Mouse (Mus musculus) heart, embryonic 13.5 days (tissue): ENCODE measurements around the gene Fos. TPM values are rescaled to one million over a fixed set of nuclear protein-coding genes. Genes with fewer than 3 reads are reported as not detected.
A peak's percentile ranks its signal among the peaks of the same experiment; 100 is the strongest.

Experiments used
- ATAC-seq: fragments of 200-750 bp; cut with Nextera tagmentation; 2 replicates; pipeline ENCODE4 v1.8.0; 2017; ENCODE audit warnings: moderate TSS enrichment; ENCODE audit not compliant: insufficient number of reproducible peaks, low FRiP score, low TSS enrichment; ENCODE audit errors: extremely low read depth
- H3K27ac ChIP-seq: fragments of 300-500 bp; sonication (generic); replicated peaks from 2 replicates; pipeline ENCODE4 v1.5.1; 2015; ENCODE audit warnings: moderate library complexity, mild to moderate bottlenecking, inconsistent platforms
- H3K27me3 ChIP-seq: fragments of 300-500 bp; sonication (generic); replicated peaks from 2 replicates; pipeline ENCODE4 v1.6.1; 2015; ENCODE audit warnings: mild to moderate bottlenecking, inconsistent platforms
- H3K36me3 ChIP-seq: fragments of 300-500 bp; sonication (generic); 2 replicates; pipeline ENCODE4 v1.6.1; 2015; ENCODE audit warnings: mild to moderate bottlenecking, inconsistent platforms
- H3K4me1 ChIP-seq: fragments of 300-500 bp; sonication (generic); 2 replicates; pipeline ENCODE4 v1.6.1; 2015; ENCODE audit warnings: inconsistent platforms
- H3K4me2 ChIP-seq: fragments of 300-500 bp; sonication (generic); 2 replicates; pipeline ENCODE4 v1.6.1; 2015; ENCODE audit warnings: inconsistent platforms, mild to moderate bottlenecking, moderate library complexity
- H3K4me3 ChIP-seq: fragments of 300-500 bp; sonication (generic); 2 replicates; pipeline ENCODE4 v1.5.1; 2015; ENCODE audit warnings: moderate library complexity, mild to moderate bottlenecking, inconsistent platforms
- H3K9ac ChIP-seq: fragments of 300-500 bp; sonication (generic); 2 replicates; pipeline ENCODE4 v1.6.1; 2015; ENCODE audit warnings: inconsistent platforms, mild to moderate bottlenecking, moderate library complexity
- H3K9me3 ChIP-seq: fragments of 300-500 bp; sonication (generic); 2 replicates; pipeline ENCODE4 v1.6.1; 2016; ENCODE audit warnings: inconsistent platforms
- WGBS: fragments of 180-500 bp; shearing (Covaris S2); methylation state at CpG from one replicate; pipeline ENCODE4 v1.1.7; 2015; ENCODE audit warnings: mixed read lengths; 5-methylcytosine and 5-hydroxymethylcytosine counted together
- polyA plus RNA-seq: library from polyadenylated mRNA; unstranded; fragments of >200 nt; fragmentation: Nextera tagmentation; extraction: Ambion mirVana; gene quantifications from 2 replicates; pipeline ENCODE4 v1.2.1, GENCODE M21; 2015

Gene Fos
- polyA plus RNA-seq, 1 experiment from 2014 or later = 5.4 TPM

DNA sequence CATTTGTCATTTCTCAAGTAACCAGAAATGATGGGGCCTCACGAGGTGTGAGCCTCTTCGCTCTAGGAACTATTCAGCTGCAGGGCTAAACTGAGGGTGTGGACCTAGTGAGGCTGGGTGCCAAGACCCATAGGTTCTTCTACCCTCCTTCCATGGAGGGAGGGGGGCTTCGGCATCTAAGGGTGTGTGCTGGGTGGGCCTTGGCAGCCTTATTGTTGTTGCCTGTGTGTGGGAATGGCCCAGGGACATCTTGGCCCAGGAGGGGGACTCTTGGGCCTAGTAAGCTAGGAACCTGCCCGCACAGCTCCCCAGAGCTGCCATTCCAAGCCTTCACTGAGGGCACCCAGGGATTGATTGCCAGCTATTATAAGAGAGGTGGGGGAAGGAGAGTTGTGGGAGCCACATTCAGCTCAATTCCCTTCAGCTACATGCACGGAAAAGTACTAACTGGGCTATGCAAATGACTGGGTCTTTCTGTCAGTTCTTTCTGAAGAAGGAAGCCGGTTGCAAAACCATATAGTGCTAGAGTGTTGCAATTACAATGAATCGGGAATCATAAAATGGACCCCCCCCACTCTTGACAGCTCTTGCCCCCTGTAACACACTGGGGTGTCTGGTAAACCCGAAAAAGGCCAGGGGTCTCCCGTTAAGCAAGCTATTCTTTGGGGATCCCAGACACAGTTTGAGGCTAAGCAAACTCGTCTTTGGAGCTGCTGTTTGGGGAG, 16.6 kb downstream of the Fos start:
- H3K27ac ChIP-seq = no peak overlapping the region
- no peak overlapping the region for H3K4me3 ChIP-seq
- no peak overlapping the region for H3K9ac ChIP-seq
- no peak for ATAC-seq
- no peaks in the 10 kb centered on the region for H3K9me3 ChIP-seq
- WGBS = 68% methylated on average over 10 of the region's 10 CpGs
- no peak overlapping the region for H3K4me2 ChIP-seq
- H3K27me3 ChIP-seq = peaks cover 7% of the 10 kb centered on the region
- no peaks in the 10 kb centered on the region for H3K36me3 ChIP-seq
- peaks cover 16% of the 10 kb centered on the region for H3K4me1 ChIP-seq

GRCm38 (mm10) chr12:85490991-85491390, 17.3 kb downstream of the Fos start:
- no peak overlapping the region for H3K9ac ChIP-seq
- H3K4me2 ChIP-seq = no peak overlapping the region
- no peak overlapping the region for H3K4me3 ChIP-seq
- H3K36me3 ChIP-seq = no peaks in the 10 kb centered on the region
- peaks cover 12% of the 10 kb centered on the region for H3K4me1 ChIP-seq
- H3K27me3 ChIP-seq = peaks cover 7% of the 10 kb centered on the region
- H3K9me3 ChIP-seq = no peaks in the 10 kb centered on the region
- no peak overlapping the region for H3K27ac ChIP-seq
- 72% methylated on average over 1 of the region's 1 CpGs for WGBS
- no peak for ATAC-seq

- Histone ChIP-seq H3K4me2 (peak overlapping the region; percentile 59), H3K36me3 (no peaks in the 10 kb centered on the region), H3K27me3 (peaks cover 7% of the 10 kb centered on the region), H3K4me3 (peak overlapping the region; percentile 14; the same call in 1 of the 2 replicates), H3K9me3 (no peaks in the 10 kb centered on the region), H3K4me1 (peaks cover 8% of the 10 kb centered on the region), H3K9ac (peak overlapping the region; percentile 56), H3K27ac (no peak overlapping the region)
- ATAC-seq = 0 out of 2 replicates have a peak, but pooled peaks have one; percentile 37
- WGBS = 19% methylated on average over 16 of the region's 16 CpGs
Observed at GRCm38 (mm10) chr12:85492084-85492645, 18.5 kb downstream of the Fos start.

DNA sequence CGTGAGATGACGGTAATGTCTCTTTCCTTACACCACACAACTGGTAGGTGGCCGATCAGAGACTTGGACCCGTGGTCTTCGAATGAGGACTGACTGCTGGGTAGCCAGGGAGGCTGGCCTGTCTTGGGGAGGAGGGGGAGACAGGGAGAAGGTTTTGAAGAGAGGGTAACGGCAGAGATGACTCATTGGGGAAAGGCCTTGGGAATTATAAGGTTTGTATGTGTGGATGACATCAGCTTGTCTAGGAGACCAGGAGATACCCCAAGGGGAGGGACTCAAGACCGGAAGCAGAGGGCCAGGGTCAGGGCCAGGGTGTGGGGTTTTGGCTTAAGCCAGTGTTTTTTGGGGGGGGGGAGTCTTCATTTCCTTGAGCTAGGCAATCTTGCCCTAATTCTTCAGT, 22.6 kb downstream of the Fos start:
- no peak for ATAC-seq
- no peak overlapping the region for H3K4me3 ChIP-seq
- H3K36me3 ChIP-seq = no peaks in the 10 kb centered on the region
- H3K9me3 ChIP-seq = no peaks in the 10 kb centered on the region
- no peak overlapping the region for H3K27ac ChIP-seq
- H3K9ac ChIP-seq = no peak overlapping the region
- no peak overlapping the region for H3K4me2 ChIP-seq
- 65% methylated on average over 7 of the region's 7 CpGs for WGBS
- no peaks in the 10 kb centered on the region; the same call in 1 of the 2 replicates for H3K27me3 ChIP-seq
- H3K4me1 ChIP-seq = peaks cover 9% of the 10 kb centered on the region

DNA sequence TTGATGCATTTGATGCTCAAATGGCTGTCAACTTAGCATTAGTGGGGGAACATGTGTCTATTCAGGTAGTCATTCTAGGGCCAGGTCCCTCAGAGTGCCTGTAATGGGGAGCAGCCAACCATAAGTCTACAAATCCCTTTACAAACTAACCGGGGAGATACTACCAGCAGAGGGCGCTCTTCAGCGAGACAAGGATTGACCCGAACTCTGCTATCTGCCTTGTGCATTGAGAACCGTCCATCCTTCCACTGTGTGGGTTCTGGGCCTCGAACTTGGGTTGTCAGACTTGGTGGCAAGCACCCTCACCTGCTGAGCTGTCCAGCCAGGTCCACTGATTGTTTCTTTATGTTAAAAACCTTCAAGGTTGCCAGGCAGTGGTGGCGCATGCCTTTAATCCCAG, 23.1 kb downstream of the Fos start:
- WGBS = 19% methylated on average over 7 of the region's 7 CpGs
- no peak for ATAC-seq
- Histone ChIP-seq H3K9me3 (peaks cover 4% of the 10 kb centered on the region; the same call in 1 of the 2 replicates), H3K27ac (no peak overlapping the region), H3K4me2 (no peak overlapping the region), H3K4me3 (no peak overlapping the region), H3K27me3 (no peaks in the 10 kb centered on the region; the same call in 1 of the 2 replicates), H3K9ac (no peak overlapping the region), H3K36me3 (no peaks in the 10 kb centered on the region), H3K4me1 (peaks cover 9% of the 10 kb centered on the region)

DNA sequence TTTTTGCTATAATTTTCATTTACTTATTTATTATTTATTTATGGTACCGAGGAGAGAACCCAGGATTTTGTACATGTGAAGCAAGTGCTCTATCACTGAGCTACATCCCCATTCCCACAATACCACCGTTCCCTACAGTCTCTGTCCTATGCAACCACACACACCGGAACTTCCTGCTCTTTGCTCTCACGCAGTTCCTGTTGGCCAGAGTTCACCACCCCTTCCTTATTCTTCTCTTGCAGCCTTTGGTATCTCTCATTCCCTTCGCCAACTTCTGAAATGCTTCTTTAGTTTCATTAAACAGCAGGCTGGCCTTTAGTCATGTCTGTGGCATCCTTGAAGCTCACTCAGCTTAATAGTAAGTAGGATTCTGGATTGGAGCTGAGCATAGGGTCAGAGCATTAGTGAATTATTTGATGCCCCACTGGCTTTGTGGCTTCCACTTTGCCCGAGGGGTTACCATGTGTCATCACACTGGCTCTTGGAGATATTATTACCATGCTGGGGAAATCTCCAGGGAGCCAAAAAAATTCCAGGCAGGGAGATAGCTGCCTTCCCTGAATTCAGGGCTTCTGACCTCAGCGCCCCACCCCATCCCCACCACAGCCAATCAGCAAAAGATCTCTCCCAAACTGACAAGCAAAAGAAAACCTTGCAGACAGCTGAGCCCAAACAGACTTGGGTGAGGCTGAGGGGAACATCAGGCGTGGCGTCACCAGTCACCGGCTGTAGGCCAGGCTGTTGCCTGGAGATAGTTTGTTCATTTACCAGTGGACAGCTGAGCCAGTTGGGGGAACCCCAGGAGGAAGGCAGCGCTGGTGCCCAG, 23.8 kb downstream of the Fos start:
- WGBS = 40% methylated on average over 11 of the region's 11 CpGs
- peaks cover 10% of the 10 kb centered on the region; the same call in 1 of the 2 replicates for H3K9me3 ChIP-seq
- no peak for ATAC-seq
- H3K27me3 ChIP-seq = no peaks in the 10 kb centered on the region; the same call in 1 of the 2 replicates
- no peak overlapping the region for H3K9ac ChIP-seq
- 0 out of 2 replicates have a peak overlapping the region, but pooled peaks have one; percentile 3 for H3K27ac ChIP-seq
- H3K4me2 ChIP-seq = no peak overlapping the region
- peaks cover 9% of the 10 kb centered on the region for H3K4me1 ChIP-seq
- no peaks in the 10 kb centered on the region for H3K36me3 ChIP-seq
- H3K4me3 ChIP-seq = no peak overlapping the region

GRCm38 (mm10) chr12:85499001-85499400, 25.3 kb downstream of the Fos start:
- ATAC-seq = no peak
- 73% methylated on average over 8 of the region's 8 CpGs for WGBS
- peaks cover 9% of the 10 kb centered on the region for H3K4me1 ChIP-seq

GRCm38 (mm10) chr12:85502682-85503081, 29.0 kb downstream of the Fos start:
- no peak overlapping the region for H3K4me2 ChIP-seq
- H3K9me3 ChIP-seq = peaks cover 26% of the 10 kb centered on the region
- H3K4me3 ChIP-seq = no peak overlapping the region
- 89% methylated on average over 4 of the region's 4 CpGs for WGBS
- H3K9ac ChIP-seq = no peak overlapping the region
- no peak for ATAC-seq
- H3K4me1 ChIP-seq = peaks cover 4% of the 10 kb centered on the region
- H3K27ac ChIP-seq = no peak overlapping the region
- no peaks in the 10 kb centered on the region for H3K36me3 ChIP-seq
- H3K27me3 ChIP-seq = no peaks in the 10 kb centered on the region

More at GRCm38 (mm10) chr12:85499001-85499400, 25.3 kb downstream of the Fos start:
- no peak overlapping the region for H3K27ac ChIP-seq
- no peaks in the 10 kb centered on the region for H3K36me3 ChIP-seq
- H3K9ac ChIP-seq = no peak overlapping the region
- H3K4me2 ChIP-seq = no peak overlapping the region
- peaks cover 10% of the 10 kb centered on the region; the same call in 1 of the 2 replicates for H3K9me3 ChIP-seq
- H3K27me3 ChIP-seq = no peaks in the 10 kb centered on the region
- no peak overlapping the region for H3K4me3 ChIP-seq

GRCm38 (mm10) chr12:85508235-85508634, 34.5 kb downstream of the Fos start:
- WGBS = 22% methylated on average over 3 of the region's 3 CpGs
- ATAC-seq = no peak
- H3K9ac ChIP-seq = no peak overlapping the region

DNA sequence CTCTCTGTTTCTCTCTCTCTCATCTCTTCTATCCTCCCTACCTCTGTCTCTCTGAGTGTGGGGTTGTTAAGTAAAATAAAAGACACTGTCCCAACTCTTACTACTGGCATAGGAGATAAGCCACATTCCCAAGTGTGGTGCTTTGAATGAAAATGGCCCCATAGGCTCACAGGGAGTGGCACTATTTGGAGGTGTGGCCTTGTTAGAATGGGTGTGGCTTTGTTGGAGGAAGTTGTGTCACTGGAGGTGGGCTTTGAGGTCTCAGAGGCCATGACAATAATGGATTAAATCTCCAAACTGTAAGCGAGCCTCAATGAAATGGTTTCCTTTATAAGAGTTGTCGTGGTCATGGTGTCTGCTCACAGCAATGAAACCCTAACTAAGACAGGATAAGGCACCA, 36.3 kb downstream of the Fos start:
- no peak for ATAC-seq

More at GRCm38 (mm10) chr12:85508235-85508634, 34.5 kb downstream of the Fos start:
- H3K4me1 ChIP-seq = no peaks in the 10 kb centered on the region
- H3K27me3 ChIP-seq = no peaks in the 10 kb centered on the region
- H3K9me3 ChIP-seq = peaks cover 17% of the 10 kb centered on the region
- no peak overlapping the region for H3K4me2 ChIP-seq
- no peak overlapping the region for H3K27ac ChIP-seq
- no peak overlapping the region for H3K4me3 ChIP-seq
- H3K36me3 ChIP-seq = no peaks in the 10 kb centered on the region

DNA sequence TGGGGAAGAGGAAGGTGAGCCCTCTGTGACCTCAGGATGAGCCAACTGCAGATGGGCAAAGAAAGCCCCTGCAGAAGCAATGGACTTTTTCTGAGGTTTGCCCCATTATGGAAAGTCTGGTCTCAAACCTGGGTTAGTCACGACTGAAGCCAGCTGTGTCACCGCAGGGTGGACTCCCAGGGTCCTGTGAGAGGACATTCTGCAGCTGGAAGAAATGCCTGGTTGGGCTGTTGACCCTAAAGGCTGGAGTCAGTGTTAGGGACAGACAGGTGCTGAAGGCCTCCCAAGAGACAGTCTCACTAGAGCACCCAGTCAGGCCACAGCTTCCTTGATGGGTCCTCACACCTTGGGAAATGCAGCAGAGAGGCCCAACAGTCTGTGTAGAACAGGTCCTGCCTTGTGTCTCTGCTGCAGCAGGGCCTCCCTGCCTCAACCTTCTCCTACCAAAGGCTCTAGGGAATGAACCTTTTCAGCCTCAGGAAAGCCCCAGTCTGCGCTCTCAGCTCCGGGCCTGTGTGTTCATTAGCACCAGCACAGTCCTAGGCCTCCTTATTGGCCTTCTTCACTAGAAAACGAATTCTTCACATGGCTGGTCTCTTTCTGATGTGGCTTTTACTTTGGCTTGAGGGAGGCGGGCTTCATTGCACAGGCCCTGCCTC, 40.2 kb downstream of the Fos start:
- Histone ChIP-seq H3K36me3 (no peaks in the 10 kb centered on the region), H3K9ac (no peak overlapping the region), H3K27ac (no peak overlapping the region), H3K4me1 (no peaks in the 10 kb centered on the region), H3K4me2 (no peak overlapping the region), H3K4me3 (no peak overlapping the region), H3K9me3 (no peaks in the 10 kb centered on the region; the same call in 1 of the 2 replicates), H3K27me3 (no peaks in the 10 kb centered on the region)
- ATAC-seq = no peak
- 74% methylated on average over 6 of the region's 6 CpGs for WGBS

More for the DNA sequence above, 36.3 kb downstream of the Fos start:
- H3K4me2 ChIP-seq = no peak overlapping the region
- no peaks in the 10 kb centered on the region for H3K4me1 ChIP-seq
- H3K9ac ChIP-seq = no peak overlapping the region
- H3K27me3 ChIP-seq = no peaks in the 10 kb centered on the region
- no peak overlapping the region for H3K4me3 ChIP-seq
- no peak overlapping the region for H3K27ac ChIP-seq
- WGBS = 89% methylated on average over 2 of the region's 2 CpGs
- H3K36me3 ChIP-seq = no peaks in the 10 kb centered on the region
- H3K9me3 ChIP-seq = peaks cover 10% of the 10 kb centered on the region
